Mouse (Mus musculus): ENCODE results near the gene Kcnd3. TPM values are rescaled to one million over a fixed set of nuclear protein-coding genes. Genes with fewer than 3 reads are reported as not detected.

Kcnd3 gene
- polyA plus RNA-seq, 1 experiment = not detected

GRCm38 (mm10) chr3:105538406-105538805, 86.3 kb downstream of the Kcnd3 start:
- no peak for TF ChIP-seq GATA1 (IDR thresholded peaks at IDR 0.05; ENCODE audit: borderline replicate concordance, low read length)
- no peak for TF ChIP-seq FLI1 (IDR thresholded peaks at IDR 0.05; ENCODE audit: low read length)
- Histone ChIP-seq H3K9me3 (no peaks in the 10 kb centered on the region), H3K27me3 (replicated peaks) (peaks cover 16% of the 10 kb centered on the region), H3K4me1 (peaks cover 3% of the 10 kb centered on the region; the same call in 1 of the 2 replicates), H3K4me3 (replicated peaks) (no peak overlapping the region), H3K36me3 (replicated peaks; ENCODE audit: low read length) (no peaks in the 10 kb centered on the region)

- H3K9me3 ChIP-seq = no peaks in the 10 kb centered on the region
- no peaks in the 10 kb centered on the region for H3K36me3 ChIP-seq (replicated peaks; ENCODE audit: low read length)
- TF ChIP-seq GATA1 (IDR thresholded peaks at IDR 0.05; ENCODE audit: borderline replicate concordance, low read length) = no peak
- TF ChIP-seq FLI1 (IDR thresholded peaks at IDR 0.05; ENCODE audit: low read length) = no peak
- peaks cover 3% of the 10 kb centered on the region; the same call in 1 of the 2 replicates for H3K4me1 ChIP-seq
- peaks cover 16% of the 10 kb centered on the region for H3K27me3 ChIP-seq (replicated peaks)
- H3K4me3 ChIP-seq (replicated peaks) = no peak overlapping the region
Observed at GRCm38 (mm10) chr3:105538819-105539607, 86.9 kb downstream of the Kcnd3 start.

GRCm38 (mm10) chr3:105542741-105543140, 90.6 kb downstream of the Kcnd3 start:
- Histone ChIP-seq H3K36me3 (replicated peaks; ENCODE audit: low read length) (no peaks in the 10 kb centered on the region), H3K9me3 (no peaks in the 10 kb centered on the region), H3K4me3 (replicated peaks) (no peak overlapping the region), H3K4me1 (peaks cover 3% of the 10 kb centered on the region; the same call in 1 of the 2 replicates), H3K27me3 (replicated peaks) (peaks cover 17% of the 10 kb centered on the region)
- TF ChIP-seq FLI1 (IDR thresholded peaks at IDR 0.05; ENCODE audit: low read length) (no peak), GATA1 (IDR thresholded peaks at IDR 0.05; ENCODE audit: borderline replicate concordance, low read length) (no peak)

GRCm38 (mm10) chr3:105544106-105544505, 92.0 kb downstream of the Kcnd3 start:
- Histone ChIP-seq H3K27me3 (replicated peaks) (peaks cover 17% of the 10 kb centered on the region), H3K36me3 (replicated peaks; ENCODE audit: low read length) (no peaks in the 10 kb centered on the region), H3K4me1 (no peaks in the 10 kb centered on the region), H3K4me3 (replicated peaks) (no peak overlapping the region), H3K9me3 (no peaks in the 10 kb centered on the region)
- TF ChIP-seq FLI1 (IDR thresholded peaks at IDR 0.05; ENCODE audit: low read length) = no peak
- no peak for TF ChIP-seq GATA1 (IDR thresholded peaks at IDR 0.05; ENCODE audit: borderline replicate concordance, low read length)

- Histone ChIP-seq H3K9me3 (no peaks in the 10 kb centered on the region), H3K4me3 (replicated peaks) (no peak overlapping the region), H3K27me3 (replicated peaks) (peaks cover 15% of the 10 kb centered on the region), H3K36me3 (replicated peaks; ENCODE audit: low read length) (no peaks in the 10 kb centered on the region), H3K4me1 (no peaks in the 10 kb centered on the region)
- TF ChIP-seq GATA1 (IDR thresholded peaks at IDR 0.05; ENCODE audit: borderline replicate concordance, low read length) (no peak), FLI1 (IDR thresholded peaks at IDR 0.05; ENCODE audit: low read length) (no peak)
Observed at GRCm38 (mm10) chr3:105546611-105547071, 94.5 kb downstream of the Kcnd3 start.

GRCm38 (mm10) chr3:105548074-105548771, 96.1 kb downstream of the Kcnd3 start:
- no peak for TF ChIP-seq FLI1 (IDR thresholded peaks at IDR 0.05; ENCODE audit: low read length)
- no peaks in the 10 kb centered on the region for H3K9me3 ChIP-seq
- H3K27me3 ChIP-seq (replicated peaks) = peaks cover 13% of the 10 kb centered on the region
- H3K4me3 ChIP-seq (replicated peaks) = no peak overlapping the region
- H3K4me1 ChIP-seq = no peaks in the 10 kb centered on the region
- no peaks in the 10 kb centered on the region for H3K36me3 ChIP-seq (replicated peaks; ENCODE audit: low read length)

- Histone ChIP-seq H3K27me3 (replicated peaks) (peaks cover 2% of the 10 kb centered on the region), H3K9me3 (no peaks in the 10 kb centered on the region), H3K4me1 (no peaks in the 10 kb centered on the region), H3K4me3 (replicated peaks) (no peak overlapping the region), H3K36me3 (replicated peaks; ENCODE audit: low read length) (no peaks in the 10 kb centered on the region)
- TF ChIP-seq FLI1 (IDR thresholded peaks at IDR 0.05; ENCODE audit: low read length) (no peak), GATA1 (IDR thresholded peaks at IDR 0.05; ENCODE audit: borderline replicate concordance, low read length) (no peak)
Observed at GRCm38 (mm10) chr3:105559456-105559855, 107.3 kb downstream of the Kcnd3 start.

- H3K4me1 ChIP-seq = no peaks in the 10 kb centered on the region
- H3K36me3 ChIP-seq (replicated peaks; ENCODE audit: low read length) = no peaks in the 10 kb centered on the region
- H3K4me3 ChIP-seq (replicated peaks) = no peak overlapping the region
- peaks cover 12% of the 10 kb centered on the region for H3K27me3 ChIP-seq (replicated peaks)
- no peaks in the 10 kb centered on the region for H3K9me3 ChIP-seq
- TF ChIP-seq GATA1 (IDR thresholded peaks at IDR 0.05; ENCODE audit: borderline replicate concordance, low read length) (no peak), FLI1 (IDR thresholded peaks at IDR 0.05; ENCODE audit: low read length) (no peak)
Observed at GRCm38 (mm10) chr3:105566973-105567372, 114.8 kb downstream of the Kcnd3 start.

GRCm38 (mm10) chr3:105567472-105567871, 115.3 kb downstream of the Kcnd3 start:
- TF ChIP-seq GATA1 (IDR thresholded peaks at IDR 0.05; ENCODE audit: borderline replicate concordance, low read length) = no peak
- no peak for TF ChIP-seq FLI1 (IDR thresholded peaks at IDR 0.05; ENCODE audit: low read length)
- Histone ChIP-seq H3K4me1 (no peaks in the 10 kb centered on the region), H3K9me3 (no peaks in the 10 kb centered on the region), H3K4me3 (replicated peaks) (no peak overlapping the region), H3K36me3 (replicated peaks; ENCODE audit: low read length) (no peaks in the 10 kb centered on the region), H3K27me3 (replicated peaks) (peaks cover 12% of the 10 kb centered on the region)

GRCm38 (mm10) chr3:105568403-105568802, 116.3 kb downstream of the Kcnd3 start:
- TF ChIP-seq FLI1 (IDR thresholded peaks at IDR 0.05; ENCODE audit: low read length) (no peak), GATA1 (IDR thresholded peaks at IDR 0.05; ENCODE audit: borderline replicate concordance, low read length) (no peak)
- H3K4me3 ChIP-seq (replicated peaks) = no peak overlapping the region

More at GRCm38 (mm10) chr3:105568403-105568802, 116.3 kb downstream of the Kcnd3 start:
- Histone ChIP-seq H3K36me3 (replicated peaks; ENCODE audit: low read length) (no peaks in the 10 kb centered on the region), H3K4me1 (no peaks in the 10 kb centered on the region), H3K27me3 (replicated peaks) (peaks cover 12% of the 10 kb centered on the region), H3K9me3 (no peaks in the 10 kb centered on the region)

All from megakaryocyte, embryonic 14.5 days (primary cell).